Mouse (Mus musculus): Measurements from ENCODE around the gene Catip. TPM values are rescaled to one million over a fixed set of nuclear protein-coding genes. Genes with fewer than 3 reads are reported as not detected.
"Not testable (repeated sequence)": the region's sequence is repeated elsewhere in the genome, so short reads cannot be mapped to it uniquely, and the experiment has no call there.

Gene Catip
- polyA plus RNA-seq, 1 experiment from 2014 or later: 1.1 TPM

GRCm38 (mm10) chr1:74395290-74395689 is 33.4 kb downstream of the Catip start:
- Histone ChIP-seq H3K4me2 (replicated peaks; ENCODE audit: low read depth, low read length) (no peak overlapping the region), H3K9me3 (ENCODE audit: control insufficient read depth, low read length) (no peaks in the 10 kb centered on the region), H3K4me3 (ENCODE audit: low read depth, low read length) (no peak overlapping the region), H3K4me1 (replicated peaks; ENCODE audit: control insufficient read depth, insufficient read depth, low read length) (peaks cover 3% of the 10 kb centered on the region; the same call in 1 of the 2 replicates), H3K27ac (ENCODE audit: low read depth, low read length) (no peak overlapping the region), H3K27me3 (ENCODE audit: control insufficient read depth, insufficient read depth, low read length) (no peaks in the 10 kb centered on the region; the same call in 1 of the 2 replicates), H3K36me3 (ENCODE audit: control insufficient read depth, insufficient read depth, low read length) (peaks cover 2% of the 10 kb centered on the region; the same call in 1 of the 2 replicates), H3K9ac (ENCODE audit: low read depth, low read length) (no peak overlapping the region)
- ATAC-seq (ENCODE audit: low FRiP score) (no peak), DNase-seq (ENCODE audit: low spot score) (no peak)
- 89% methylated on average over 13 of the region's 13 CpGs for WGBS

- not testable (repeated sequence) for H3K27me3 ChIP-seq (ENCODE audit: control insufficient read depth, insufficient read depth, low read length); ATAC-seq (ENCODE audit: low FRiP score); H3K36me3 ChIP-seq (ENCODE audit: control insufficient read depth, insufficient read depth, low read length); DNase-seq (ENCODE audit: low spot score); H3K9me3 ChIP-seq (ENCODE audit: control insufficient read depth, low read length); H3K9ac ChIP-seq (ENCODE audit: low read depth, low read length); H3K4me1 ChIP-seq (replicated peaks; ENCODE audit: control insufficient read depth, insufficient read depth, low read length)
- H3K4me2 ChIP-seq (replicated peaks; ENCODE audit: low read depth, low read length): peak overlapping the region; percentile 67
- peak overlapping the region; percentile 32 for H3K4me3 ChIP-seq (ENCODE audit: low read depth, low read length)
- H3K27ac ChIP-seq (ENCODE audit: low read depth, low read length): 0 out of 2 replicates have a peak overlapping the region, but pooled peaks have one; percentile 48
- whole genome bisulfite sequencing: 8% methylated on average over 11 of the region's 12 CpGs
Observed at GRCm38 (mm10) chr1:74396456-74397222, 34.7 kb downstream of the Catip start.

- H3K9ac ChIP-seq (ENCODE audit: low read depth, low read length): peak overlapping the region; percentile 29; the same call in 1 of the 2 replicates
- peak overlapping the region; percentile 48 for H3K27ac ChIP-seq (ENCODE audit: low read depth, low read length)
- peak overlapping the region; percentile 32 for H3K4me3 ChIP-seq (ENCODE audit: low read depth, low read length)
- peak overlapping the region; percentile 67 for H3K4me2 ChIP-seq (replicated peaks; ENCODE audit: low read depth, low read length)
- 0% methylated on average over 41 of the region's 41 CpGs for WGBS
- peaks cover 3% of the 10 kb centered on the region; the same call in 1 of the 2 replicates for H3K4me1 ChIP-seq (replicated peaks; ENCODE audit: control insufficient read depth, insufficient read depth, low read length)
- DNase-seq (ENCODE audit: low spot score): peak; percentile 97
- peaks cover 2% of the 10 kb centered on the region; the same call in 1 of the 2 replicates for H3K36me3 ChIP-seq (ENCODE audit: control insufficient read depth, insufficient read depth, low read length)
- H3K9me3 ChIP-seq (ENCODE audit: control insufficient read depth, low read length): no peaks in the 10 kb centered on the region
- ATAC-seq (ENCODE audit: low FRiP score): peak; percentile 89
- no peaks in the 10 kb centered on the region for H3K27me3 ChIP-seq (ENCODE audit: control insufficient read depth, insufficient read depth, low read length)
Observed at GRCm38 (mm10) chr1:74397268-74397918, 35.5 kb downstream of the Catip start.

- H3K9ac ChIP-seq (ENCODE audit: low read depth, low read length): peak overlapping the region; percentile 29; the same call in 1 of the 2 replicates
- WGBS: 7% methylated on average over 11 of the region's 11 CpGs
- ATAC-seq (ENCODE audit: low FRiP score): no peak; the same call in 1 of the 2 replicates
- H3K4me3 ChIP-seq (ENCODE audit: low read depth, low read length): peak overlapping the region; percentile 32
- H3K4me2 ChIP-seq (replicated peaks; ENCODE audit: low read depth, low read length): peak overlapping the region; percentile 67
- H3K27me3 ChIP-seq (ENCODE audit: control insufficient read depth, insufficient read depth, low read length): no peaks in the 10 kb centered on the region
- peak overlapping the region; percentile 48 for H3K27ac ChIP-seq (ENCODE audit: low read depth, low read length)
- no peaks in the 10 kb centered on the region for H3K9me3 ChIP-seq (ENCODE audit: control insufficient read depth, low read length)
- DNase-seq (ENCODE audit: low spot score): peak; percentile 78
- H3K36me3 ChIP-seq (ENCODE audit: control insufficient read depth, insufficient read depth, low read length): peaks cover 2% of the 10 kb centered on the region; the same call in 1 of the 2 replicates
- peaks cover under 1% of the 10 kb centered on the region; the same call in 1 of the 2 replicates for H3K4me1 ChIP-seq (replicated peaks; ENCODE audit: control insufficient read depth, insufficient read depth, low read length)
Observed at GRCm38 (mm10) chr1:74397919-74398451, 36.1 kb downstream of the Catip start.

GRCm38 (mm10) chr1:74400531-74400930 is 38.6 kb downstream of the Catip start:
- no peak for ATAC-seq (ENCODE audit: low FRiP score)
- H3K4me3 ChIP-seq (ENCODE audit: low read depth, low read length): no peak overlapping the region
- no peaks in the 10 kb centered on the region for H3K27me3 ChIP-seq (ENCODE audit: control insufficient read depth, insufficient read depth, low read length)
- H3K4me2 ChIP-seq (replicated peaks; ENCODE audit: low read depth, low read length): no peak overlapping the region
- no peaks in the 10 kb centered on the region for H3K9me3 ChIP-seq (ENCODE audit: control insufficient read depth, low read length)
- WGBS: 83% methylated on average over 3 of the region's 3 CpGs
- H3K36me3 ChIP-seq (ENCODE audit: control insufficient read depth, insufficient read depth, low read length): no peaks in the 10 kb centered on the region
- no peaks in the 10 kb centered on the region for H3K4me1 ChIP-seq (replicated peaks; ENCODE audit: control insufficient read depth, insufficient read depth, low read length)
- DNase-seq (ENCODE audit: low spot score): no peak
- no peak overlapping the region for H3K27ac ChIP-seq (ENCODE audit: low read depth, low read length)
- no peak overlapping the region for H3K9ac ChIP-seq (ENCODE audit: low read depth, low read length)

GRCm38 (mm10) chr1:74401015-74401702 is 39.3 kb downstream of the Catip start:
- H3K9ac ChIP-seq (ENCODE audit: low read depth, low read length): no peak overlapping the region
- no peaks in the 10 kb centered on the region for H3K9me3 ChIP-seq (ENCODE audit: control insufficient read depth, low read length)
- no peak for ATAC-seq (ENCODE audit: low FRiP score)
- DNase-seq (ENCODE audit: low spot score): no peak
- H3K27ac ChIP-seq (ENCODE audit: low read depth, low read length): no peak overlapping the region
- H3K4me2 ChIP-seq (replicated peaks; ENCODE audit: low read depth, low read length): no peak overlapping the region
- H3K27me3 ChIP-seq (ENCODE audit: control insufficient read depth, insufficient read depth, low read length): no peaks in the 10 kb centered on the region
- H3K36me3 ChIP-seq (ENCODE audit: control insufficient read depth, insufficient read depth, low read length): no peaks in the 10 kb centered on the region
- no peak overlapping the region for H3K4me3 ChIP-seq (ENCODE audit: low read depth, low read length)
- no peaks in the 10 kb centered on the region for H3K4me1 ChIP-seq (replicated peaks; ENCODE audit: control insufficient read depth, insufficient read depth, low read length)
- WGBS: 56% methylated on average over 16 of the region's 16 CpGs

- WGBS: 93% methylated on average over 4 of the region's 4 CpGs
- Histone ChIP-seq H3K36me3 (ENCODE audit: control insufficient read depth, insufficient read depth, low read length) (no peaks in the 10 kb centered on the region), H3K9ac (ENCODE audit: low read depth, low read length) (no peak overlapping the region), H3K4me1 (replicated peaks; ENCODE audit: control insufficient read depth, insufficient read depth, low read length) (no peaks in the 10 kb centered on the region), H3K4me2 (replicated peaks; ENCODE audit: low read depth, low read length) (no peak overlapping the region), H3K27ac (ENCODE audit: low read depth, low read length) (no peak overlapping the region), H3K4me3 (ENCODE audit: low read depth, low read length) (no peak overlapping the region), H3K9me3 (ENCODE audit: control insufficient read depth, low read length) (no peaks in the 10 kb centered on the region), H3K27me3 (ENCODE audit: control insufficient read depth, insufficient read depth, low read length) (no peaks in the 10 kb centered on the region)
- ATAC-seq (ENCODE audit: low FRiP score): no peak
- DNase-seq (ENCODE audit: low spot score): no peak
Observed at GRCm38 (mm10) chr1:74404206-74404605, 42.3 kb downstream of the Catip start.
